Mouse (Mus musculus) forebrain, embryonic 12.5 days (tissue): ENCODE measurements around the gene Il15ra. TPM values are rescaled to one million over a fixed set of nuclear protein-coding genes. Genes with fewer than 3 reads are reported as not detected.
A peak's percentile ranks its signal among the peaks of the same experiment; 100 is the strongest.

Source experiments
- ATAC-seq: fragments of 200-750 bp; cut with Nextera tagmentation; 2 replicates; pipeline ENCODE4 v1.8.0; 2017; ENCODE audit warnings: moderate TSS enrichment; ENCODE audit not compliant: low FRiP score
- H3K27ac ChIP-seq: fragments of 300-500 bp; sonication (generic); 2 replicates; pipeline ENCODE4 v1.5.1; 2016; ENCODE audit warnings: mild to moderate bottlenecking
- H3K27me3 ChIP-seq: fragments of 300-500 bp; sonication (generic); 2 replicates; pipeline ENCODE4 v1.6.1; 2016; ENCODE audit warnings: mild to moderate bottlenecking
- H3K36me3 ChIP-seq: fragments of 300-500 bp; sonication (generic); replicated peaks from 2 replicates; pipeline ENCODE4 v1.6.1; 2016; ENCODE audit warnings: mild to moderate bottlenecking
- H3K4me1 ChIP-seq: fragments of 300-500 bp; sonication (generic); 2 replicates; pipeline ENCODE4 v1.6.1; 2016
- H3K4me2 ChIP-seq: fragments of 300-500 bp; sonication (generic); 2 replicates; pipeline ENCODE4 v1.6.1; 2016; ENCODE audit warnings: mild to moderate bottlenecking, moderate library complexity
- H3K4me3 ChIP-seq: fragments of 300-500 bp; sonication (generic); replicated peaks from 2 replicates; pipeline ENCODE4 v1.5.1; 2016; ENCODE audit warnings: mild to moderate bottlenecking
- H3K9ac ChIP-seq: fragments of 300-500 bp; sonication (generic); 2 replicates; pipeline ENCODE4 v1.6.1; 2016; ENCODE audit warnings: mild to moderate bottlenecking
- H3K9me3 ChIP-seq: fragments of 300-500 bp; sonication (generic); 2 replicates; pipeline ENCODE4 v1.6.1; 2016
- WGBS: fragments of 180-500 bp; shearing (Covaris S2); methylation state at CpG from one replicate; pipeline ENCODE4 v1.1.7; 2016; 5-methylcytosine and 5-hydroxymethylcytosine counted together
- polyA plus RNA-seq: library from polyadenylated mRNA; unstranded; fragments of >200 nt; fragmentation: Nextera tagmentation; extraction: Ambion mirVana; gene quantifications from 2 replicates; pipeline ENCODE4 v1.2.1, GENCODE M21; 2016

Gene Il15ra
- polyA plus RNA-seq, 1 experiment from 2014 or later: not detected

GRCm38 (mm10) chr2:11771701-11772100 lies 66.6 kb downstream of the Il15ra start:
- no peak for ATAC-seq
- no peaks in the 10 kb centered on the region for H3K27me3 ChIP-seq
- H3K4me2 ChIP-seq: no peak overlapping the region
- no peaks in the 10 kb centered on the region for H3K9me3 ChIP-seq
- H3K4me3 ChIP-seq: no peak overlapping the region
- peaks cover 16% of the 10 kb centered on the region for H3K36me3 ChIP-seq
- H3K4me1 ChIP-seq: peaks cover 20% of the 10 kb centered on the region
- H3K27ac ChIP-seq: no peak overlapping the region
- no peak overlapping the region for H3K9ac ChIP-seq
- 87% methylated on average over 4 of the region's 4 CpGs for WGBS

GRCm38 (mm10) chr2:11772401-11772800 lies 67.3 kb downstream of the Il15ra start:
- H3K4me3 ChIP-seq: no peak overlapping the region
- 86% methylated on average over 4 of the region's 4 CpGs for WGBS
- H3K27me3 ChIP-seq: no peaks in the 10 kb centered on the region
- H3K27ac ChIP-seq: no peak overlapping the region
- peaks cover 22% of the 10 kb centered on the region for H3K4me1 ChIP-seq
- ATAC-seq: no peak
- no peaks in the 10 kb centered on the region for H3K9me3 ChIP-seq
- peaks cover 9% of the 10 kb centered on the region for H3K36me3 ChIP-seq
- no peak overlapping the region for H3K4me2 ChIP-seq
- no peak overlapping the region for H3K9ac ChIP-seq

- 89% methylated on average over 10 of the region's 10 CpGs for WGBS
- Histone ChIP-seq H3K27me3 (no peaks in the 10 kb centered on the region), H3K36me3 (no peaks in the 10 kb centered on the region; the same call in 1 of the 2 replicates), H3K27ac (no peak overlapping the region), H3K9ac (no peak overlapping the region), H3K4me3 (no peak overlapping the region), H3K4me2 (no peak overlapping the region), H3K9me3 (no peaks in the 10 kb centered on the region), H3K4me1 (peaks cover 28% of the 10 kb centered on the region)
- no peak for ATAC-seq
Measured at GRCm38 (mm10) chr2:11774426-11774825, 69.3 kb downstream of the Il15ra start.

GRCm38 (mm10) chr2:11775121-11775520 lies 70.0 kb downstream of the Il15ra start:
- H3K9me3 ChIP-seq: no peaks in the 10 kb centered on the region
- H3K36me3 ChIP-seq: peaks cover 5% of the 10 kb centered on the region
- H3K9ac ChIP-seq: no peak overlapping the region
- H3K4me3 ChIP-seq: no peak overlapping the region
- peaks cover 35% of the 10 kb centered on the region for H3K4me1 ChIP-seq
- H3K4me2 ChIP-seq: no peak overlapping the region
- H3K27ac ChIP-seq: no peak overlapping the region
- no peak for ATAC-seq
- H3K27me3 ChIP-seq: no peaks in the 10 kb centered on the region
- WGBS: 82% methylated on average over 5 of the region's 5 CpGs

GRCm38 (mm10) chr2:11776415-11776814 lies 71.3 kb downstream of the Il15ra start:
- peak overlapping the region; percentile 77 for H3K9ac ChIP-seq
- WGBS: 53% methylated on average over 8 of the region's 8 CpGs
- ATAC-seq: no peak
- H3K4me1 ChIP-seq: peaks cover 39% of the 10 kb centered on the region
- peaks cover 18% of the 10 kb centered on the region for H3K36me3 ChIP-seq
- peak overlapping the region; percentile 72 for H3K4me2 ChIP-seq
- H3K9me3 ChIP-seq: no peaks in the 10 kb centered on the region
- H3K27me3 ChIP-seq: no peaks in the 10 kb centered on the region
- peak overlapping the region; percentile 79 for H3K4me3 ChIP-seq
- no peak overlapping the region for H3K27ac ChIP-seq

GRCm38 (mm10) chr2:11777091-11778068 lies 72.3 kb downstream of the Il15ra start, which contains the start of the genes Fbh1 and Ankrd16:
Fbh1 (minus strand) TSS chr2:11777582.
Ankrd16 (plus strand) TSS chr2:11777876.
- ATAC-seq: peak; percentile 97
- H3K4me2 ChIP-seq: peak within 1 kb of the TSS; percentile 83
- peak within 1 kb of the TSS; percentile 77 for H3K9ac ChIP-seq
- peak within 1 kb of the TSS; percentile 94 for H3K27ac ChIP-seq
- H3K9me3 ChIP-seq: 0 out of 2 replicates have a peak, but pooled peaks cover 4% of the 10 kb centered on the region
- peak within 1 kb of the TSS; percentile 79 for H3K4me3 ChIP-seq
- no peaks in the 10 kb centered on the region for H3K27me3 ChIP-seq
- peaks cover 39% of the 10 kb centered on the region for H3K4me1 ChIP-seq
- under 1% methylated on average over 70 of the region's 73 CpGs for WGBS
- peaks cover 28% of the 10 kb centered on the region for H3K36me3 ChIP-seq

- Histone ChIP-seq H3K27ac (peak overlapping the region; percentile 94), H3K4me3 (peak overlapping the region; percentile 79), H3K36me3 (peaks cover 36% of the 10 kb centered on the region), H3K27me3 (no peaks in the 10 kb centered on the region), H3K9me3 (0 out of 2 replicates have a peak, but pooled peaks cover 5% of the 10 kb centered on the region), H3K4me2 (peak overlapping the region; percentile 83), H3K4me1 (peaks cover 39% of the 10 kb centered on the region), H3K9ac (peak overlapping the region; percentile 77)
- ATAC-seq: peak; percentile 89
- under 1% methylated on average over 43 of the region's 43 CpGs for WGBS
Measured at GRCm38 (mm10) chr2:11778087-11778823, 73.2 kb downstream of the Il15ra start.

Other genes starting within 250 kb of the Il15ra start
- gene Pfkfb3, start 151.2 kb upstream of the Il15ra start, polyA plus RNA-seq: 19.6 and 20.8 TPM in 2 replicates
- 187 and 188 TPM in 2 replicates for gene Rbm17, start 101.1 kb upstream of the Il15ra start, polyA plus RNA-seq
- gene Gm17490, start 79.0 kb upstream of the Il15ra start, polyA plus RNA-seq: not detected in 2 replicates
- not detected in 2 replicates for gene Il2ra, start 62.5 kb upstream of the Il15ra start, polyA plus RNA-seq
- 143 TPM in 2 replicates for gene Fbh1, start 72.3 kb downstream of the Il15ra start, polyA plus RNA-seq
- 47.9 and 54.8 TPM in 2 replicates for gene Ankrd16, start 72.6 kb downstream of the Il15ra start, polyA plus RNA-seq